Mouse (Mus musculus) spleen, adult 18-20 months (tissue): ENCODE results near the gene D5Ertd579e.

Experiments
- DNase-seq, 2 experiments: peaks; one replicate each; pipeline ENCODE4 v3.0.0; 2022; ENCODE audit warnings: mixed read lengths in 2 of 2

D5Ertd579e gene

DNA sequence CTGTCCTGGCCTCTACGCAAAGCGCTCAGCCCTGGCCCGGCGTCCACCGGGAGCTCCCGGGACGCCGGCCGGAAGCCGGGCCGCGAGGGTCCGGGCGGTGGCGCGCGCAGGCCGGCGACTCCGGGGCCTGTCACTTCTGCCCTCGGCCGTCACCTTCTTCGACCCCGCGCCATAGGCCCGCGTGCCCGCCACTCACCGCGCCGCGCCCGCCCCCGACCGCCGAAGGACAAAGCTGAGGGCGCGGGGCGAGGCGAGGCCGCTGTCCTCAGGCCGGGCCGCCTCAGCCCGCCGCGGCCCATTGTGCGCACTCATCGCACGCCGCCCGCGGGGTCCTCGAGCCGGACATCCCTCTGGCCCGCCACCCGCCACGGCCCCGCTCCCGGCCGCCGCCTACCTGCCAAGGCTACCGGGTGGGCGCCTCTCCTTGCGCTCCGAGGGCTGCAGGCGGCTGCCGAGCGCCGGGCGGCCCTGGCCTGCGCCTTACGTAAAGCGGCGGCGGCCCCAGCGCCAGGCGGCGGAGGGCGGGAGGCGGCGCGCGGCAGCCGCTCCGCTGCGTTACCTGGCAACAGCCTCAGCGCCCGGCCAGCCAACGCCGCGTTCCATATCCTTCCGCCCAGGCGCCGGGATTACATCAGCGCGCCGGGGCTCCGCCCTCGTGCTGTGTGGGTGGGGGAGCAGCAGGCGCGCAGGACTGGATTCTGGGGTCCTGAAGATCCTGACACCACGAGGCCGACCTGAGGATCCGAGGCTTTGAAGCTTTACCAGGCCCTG lies at the start of gene D5Ertd579e:
Gene D5Ertd579e, minus strand, starts transcription at position 564 of the 771 bp plus-strand sequence.
- peak; percentile 85 to 90 for DNase-seq

GRCm38 (mm10) chr5:36742126-36742848 lies 46.5 kb upstream of the D5Ertd579e start:
- DNase-seq: peak; percentile 56 to 84

GRCm38 (mm10) chr5:36739829-36740228 lies 44.0 kb upstream of the D5Ertd579e start:
- no peak for DNase-seq

GRCm38 (mm10) chr5:36738799-36739615 lies 43.2 kb upstream of the D5Ertd579e start:
- DNase-seq: no peak

DNA sequence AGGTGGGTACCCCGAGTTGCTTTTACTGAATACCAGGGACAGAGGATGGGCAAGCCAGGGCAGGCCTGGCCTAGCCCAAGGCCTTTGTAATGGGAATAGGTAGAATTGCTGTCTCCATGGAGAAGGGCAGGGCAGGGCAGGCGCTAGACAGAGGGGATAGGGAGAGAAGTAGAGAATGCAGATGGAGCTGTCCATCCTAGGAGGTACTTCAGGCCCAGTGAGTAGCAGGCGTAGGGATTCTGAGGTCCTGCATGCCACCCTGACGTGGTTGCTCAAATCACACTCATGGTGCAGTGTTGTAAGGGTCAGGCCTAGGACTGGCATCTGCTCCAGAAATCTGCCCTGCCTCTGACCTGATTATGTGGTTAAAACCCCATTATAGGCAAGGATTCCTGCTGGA lies 41.9 kb upstream of the D5Ertd579e start:
- no peak for DNase-seq

- DNase-seq: no peak
These were observed 40.2 kb upstream of the D5Ertd579e start for GRCm38 (mm10) chr5:36736009-36736408.

- no peak for DNase-seq
These were observed 39.3 kb upstream of the D5Ertd579e start for GRCm38 (mm10) chr5:36735106-36735505.

DNA sequence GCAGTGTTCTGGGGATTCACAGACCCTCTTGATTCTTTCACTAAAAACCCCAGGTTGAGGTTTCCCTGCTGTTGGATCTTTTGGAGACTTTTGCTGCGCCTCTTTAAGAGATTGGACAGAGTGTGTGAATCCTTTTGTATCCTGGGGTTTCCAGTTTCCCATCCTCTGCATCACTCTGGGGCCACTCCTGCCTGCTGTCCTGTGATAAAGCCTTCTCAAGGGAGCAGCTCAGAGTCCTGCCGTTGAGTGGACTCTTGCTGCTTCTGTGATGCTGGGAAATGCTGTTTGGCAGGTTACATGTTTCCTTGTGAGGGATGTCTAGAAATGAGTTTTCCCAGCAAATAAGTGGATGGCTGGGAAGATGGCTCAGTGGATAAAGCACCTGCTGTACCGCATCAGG lies 37.6 kb upstream of the D5Ertd579e start:
- DNase-seq: no peak

DNA sequence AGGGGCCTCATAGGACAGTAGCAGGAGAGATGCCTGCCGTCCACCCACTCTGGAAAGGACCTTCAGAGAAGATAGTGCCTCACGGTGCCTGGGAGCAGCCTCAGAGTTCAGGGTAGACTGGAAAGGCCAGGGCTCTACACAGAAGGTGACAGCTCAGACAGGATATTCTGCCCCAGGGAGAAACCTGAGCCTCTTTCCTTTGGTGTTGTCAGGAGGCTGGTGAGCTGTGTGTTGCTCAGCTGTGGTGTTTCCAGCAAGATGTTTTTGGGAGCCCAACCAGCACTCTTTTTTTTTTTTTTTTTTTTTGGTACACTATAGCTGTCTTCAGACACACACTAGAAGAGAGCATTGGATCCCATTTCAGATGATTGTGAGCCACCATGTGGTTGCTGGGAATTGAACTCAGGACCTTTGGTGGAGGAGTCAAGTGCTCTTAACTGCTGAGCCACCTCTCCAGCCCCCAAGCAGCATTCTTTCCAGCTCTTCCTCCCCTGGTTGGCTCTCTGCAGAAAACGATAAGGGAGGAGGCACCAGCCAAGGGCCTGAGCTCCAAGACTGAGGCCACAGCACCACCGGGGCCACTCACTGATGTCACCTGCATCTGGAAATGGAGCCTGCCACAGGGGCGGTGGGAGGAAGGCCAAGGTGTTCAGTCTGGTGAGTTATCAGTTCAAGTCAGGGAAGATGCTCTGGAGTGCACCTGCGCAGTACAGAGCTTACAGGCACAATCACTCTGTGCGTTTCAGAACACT lies 36.3 kb upstream of the D5Ertd579e start:
- DNase-seq: no peak

- no peak for DNase-seq
These were observed 34.9 kb upstream of the D5Ertd579e start for GRCm38 (mm10) chr5:36730689-36731088.

- DNase-seq: no peak
These were observed 34.1 kb upstream of the D5Ertd579e start for GRCm38 (mm10) chr5:36729923-36730322.

GRCm38 (mm10) chr5:36729086-36729473 lies 33.3 kb upstream of the D5Ertd579e start:
- DNase-seq: no peak

- DNase-seq: no peak
These were observed 32.7 kb upstream of the D5Ertd579e start for GRCm38 (mm10) chr5:36728403-36729085.

DNA sequence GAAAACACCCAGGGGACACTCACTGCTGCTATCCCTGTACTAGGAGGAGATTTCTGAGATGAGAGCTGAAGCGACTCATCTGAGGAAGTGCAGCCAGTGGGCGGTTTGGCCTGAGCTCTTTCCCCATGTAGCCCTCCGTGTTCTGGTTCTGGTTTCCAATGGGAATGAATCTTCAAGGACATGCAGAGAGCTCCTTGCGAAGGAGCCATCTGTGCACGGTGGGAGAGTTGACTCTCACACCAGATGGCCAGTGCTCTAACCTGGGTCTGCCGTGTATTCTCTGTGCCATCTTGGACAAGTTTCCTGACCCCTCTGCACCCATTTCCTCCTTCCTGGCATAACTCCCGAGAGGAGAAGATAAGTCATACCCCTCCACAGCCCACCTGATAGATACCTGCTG lies 32.0 kb upstream of the D5Ertd579e start:
- DNase-seq: no peak

GRCm38 (mm10) chr5:36727136-36727535 lies 31.3 kb upstream of the D5Ertd579e start:
- no peak for DNase-seq

GRCm38 (mm10) chr5:36726387-36726801 lies 30.6 kb upstream of the D5Ertd579e start:
- no peak for DNase-seq

GRCm38 (mm10) chr5:36725861-36726260 lies 30.0 kb upstream of the D5Ertd579e start:
- DNase-seq: no peak

GRCm38 (mm10) chr5:36724274-36724673 lies 28.4 kb upstream of the D5Ertd579e start:
- DNase-seq: no peak

DNA sequence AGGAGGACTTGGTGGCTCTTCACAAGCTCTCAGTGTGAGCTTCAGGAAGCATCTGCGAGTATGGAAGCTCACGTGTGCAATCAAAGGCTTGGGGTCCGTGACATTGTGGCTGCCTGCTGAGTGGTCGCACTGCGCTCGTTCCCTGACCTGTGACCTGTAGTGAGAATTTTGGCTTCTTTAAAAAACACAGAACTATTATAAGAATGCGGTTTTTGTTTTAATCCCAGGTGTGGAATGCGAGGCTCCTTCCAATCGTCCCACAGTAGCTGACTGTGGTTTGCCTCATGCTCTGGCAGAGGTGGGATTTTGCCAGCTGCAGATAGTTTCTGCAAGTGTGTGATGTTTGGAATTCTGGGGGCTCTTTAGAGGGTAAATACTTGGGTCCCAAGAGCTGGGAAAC lies 27.5 kb upstream of the D5Ertd579e start:
- DNase-seq: no peak

- DNase-seq: no peak
These were observed 26.6 kb upstream of the D5Ertd579e start for GRCm38 (mm10) chr5:36722415-36722856.

DNA sequence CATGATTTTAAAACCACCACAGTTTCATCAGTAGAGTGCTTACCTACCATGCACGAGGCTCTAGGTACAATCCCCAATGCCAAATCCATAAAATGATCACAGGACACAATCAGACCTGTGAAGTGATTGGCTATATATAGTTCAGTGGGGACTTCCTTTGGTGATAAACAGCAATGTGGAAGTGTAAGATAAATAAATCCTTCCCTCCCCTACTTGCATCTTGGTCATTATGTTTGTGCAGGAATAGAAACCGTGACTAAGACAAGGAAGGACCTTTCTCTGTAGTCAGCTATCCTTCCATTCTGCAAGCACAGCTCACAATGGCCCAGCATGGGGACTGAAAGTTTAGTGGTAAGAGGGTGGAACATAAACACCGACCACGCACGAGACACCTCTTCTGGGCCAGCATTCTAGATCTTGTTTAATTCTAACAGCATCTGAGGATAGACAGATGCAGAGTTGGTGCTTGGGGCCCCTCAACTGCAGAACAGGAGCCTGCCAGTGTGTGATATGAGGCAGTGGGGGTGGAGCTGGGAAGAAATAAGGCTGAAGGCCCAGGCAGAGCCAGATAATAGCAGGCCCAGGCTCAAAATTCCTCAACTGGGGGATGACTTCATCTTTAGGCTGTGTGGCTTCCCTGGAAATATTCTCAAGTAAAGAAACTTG lies 25.0 kb upstream of the D5Ertd579e start:
- no peak for DNase-seq
